Mouse (Mus musculus): ENCODE measurements at regions not wholly inside any gene's neighbourhood (a gene's known extent, or its start where the extent isn't known, plus 50 kb on each side); places are given as distances from the start of the nearest gene placed in this dataset.

GRCm38 (mm10) chr10:96273607-96274365 is 137.4 kb downstream of the Gm5426 start:
- no peak for TF ChIP-seq GATA1 (IDR thresholded peaks at IDR 0.05; ENCODE audit: borderline replicate concordance, low read length)
- no peak for TF ChIP-seq FLI1 (IDR thresholded peaks at IDR 0.05; ENCODE audit: low read length)

Data from megakaryocyte, embryonic 14.5 days (primary cell).